16 mouse cellular contexts compared by ENCODE assay signal in genomic region chr9:77376561-77376960, GRCm38 (mm10). TPM values are rescaled to one million over a fixed set of nuclear protein-coding genes. Genes with fewer than 3 reads are reported as not detected.
A peak's percentile ranks its signal among the peaks of the same experiment; 100 is the strongest.
DNase-seq lines count a peak whose midpoint lies in the region; ATAC-seq and TF ChIP-seq lines count a peak whose summit lies in the region.
"Had no signal": no experiment of that assay in that cellular context is flagged by ENCODE, and none has a peak within 500 bp of the region (broad histone marks: within the 10 kb centered on the region; RNA-seq: fewer than 3 reads in every experiment).

No protein-coding gene starts in this region.

- dilution Hi-C loops in CH12.LX (cut with MboI; ENCODE audit: extremely low pct_ligation_motif_present, extremely low pct_unique_long_range_greater_than_20kb, low sequenced_read_pairs): no loop called here

- 87% methylated on average over 7 of the region's 7 CpGs for WGBS in midbrain, embryonic 12.5 days
- WGBS in midbrain, embryonic 11.5 days: 80% methylated on average over 7 of the region's 7 CpGs
- 82% methylated on average over 7 of the region's 7 CpGs for WGBS in lung, adult 2 months

- H3K9ac ChIP-seq in midbrain, embryonic 12.5 days (replicated peaks): no peak overlapping the region
- H3K9ac ChIP-seq in midbrain, embryonic 11.5 days (ENCODE audit: low read length): no peak overlapping the region
- no peak overlapping the region; the same call in 1 of the 2 replicates for H3K9ac ChIP-seq in CH12.LX (ENCODE audit: insufficient read depth, low read depth)
- H3K9ac ChIP-seq: embryonic facial prominence, embryonic 12.5 days; forebrain, embryonic 13.5 days; forebrain, embryonic 15.5 days; forebrain, postnatal 0 days had no signal

- no peak for TF ChIP-seq POLR2A in CH12.LX (IDR thresholded peaks at IDR 0.05; ENCODE audit: low read depth, low read length)
- no peak for TF ChIP-seq POLR2A in lung, adult 2 months (IDR thresholded peaks at IDR 0.05; ENCODE audit: borderline replicate concordance, extremely low read depth, low read depth, low read length)

- H3K9me3 ChIP-seq in midbrain, embryonic 12.5 days: no peaks in the 10 kb centered on the region
- H3K9me3 ChIP-seq in midbrain, embryonic 11.5 days (ENCODE audit: control insufficient read depth, low read length): no peaks in the 10 kb centered on the region
- no peaks in the 10 kb centered on the region for H3K9me3 ChIP-seq in CH12.LX (replicated peaks; ENCODE audit: low read length)
- H3K9me3 ChIP-seq: embryonic facial prominence, embryonic 10.5 days; embryonic facial prominence, embryonic 12.5 days; forebrain, embryonic 13.5 days; forebrain, embryonic 15.5 days had no signal

- no peak for TF ChIP-seq CTCF in CH12.LX (conservative IDR thresholded peaks at IDR 0.05 in 1 of 2, IDR thresholded peaks at IDR 0.05 in 1 of 2; ENCODE audit: low read depth in 2 of 2, low read length in 2 of 2)
- TF ChIP-seq CTCF in lung, adult 2 months (IDR thresholded peaks at IDR 0.05; ENCODE audit: insufficient read depth, low read length): no peak

- H3K36me3 ChIP-seq in midbrain, embryonic 12.5 days: no peaks in the 10 kb centered on the region
- H3K36me3 ChIP-seq in midbrain, embryonic 11.5 days (ENCODE audit: control insufficient read depth, insufficient read depth, low read length): no peaks in the 10 kb centered on the region
- H3K36me3 ChIP-seq in CH12.LX (replicated peaks in 1 of 2; ENCODE audit: control insufficient read depth in 1 of 2, insufficient read depth in 1 of 2, low read length in 1 of 2): no peaks in the 10 kb centered on the region
- H3K36me3 ChIP-seq: embryonic facial prominence, embryonic 10.5 days; embryonic facial prominence, embryonic 12.5 days; forebrain, embryonic 15.5 days had no signal

- peak; percentile 8 for DNase-seq in adrenal gland, postnatal 14 days
- no peak for DNase-seq in adrenal gland, postnatal 4 days (ENCODE audit: low spot score in 2 of 2)
- DNase-seq in midbrain, embryonic 11.5 days (ENCODE audit: low spot score, missing footprints): no peak
- no peak for DNase-seq in CH12.LX (ENCODE audit: extremely low read depth)
- no peak for DNase-seq in lung, adult 2 months
- DNase-seq: adrenal gland, adult 8-10 months; cerebellum, adult 11-12 months had no signal

- H3K27ac ChIP-seq in midbrain, embryonic 12.5 days (replicated peaks): no peak overlapping the region
- H3K27ac ChIP-seq in midbrain, embryonic 11.5 days (ENCODE audit: low read depth, low read length): no peak overlapping the region
- no peak overlapping the region for H3K27ac ChIP-seq in CH12.LX (ENCODE audit: insufficient read depth, low read depth)
- H3K27ac ChIP-seq: embryonic facial prominence, embryonic 10.5 days; embryonic facial prominence, embryonic 12.5 days; forebrain, embryonic 13.5 days; forebrain, embryonic 15.5 days had no signal

- TF ChIP-seq EP300 in CH12.LX (IDR thresholded peaks at IDR 0.05; ENCODE audit: low read length): no peak

- H3K4me1 ChIP-seq in midbrain, embryonic 12.5 days: no peaks in the 10 kb centered on the region
- no peaks in the 10 kb centered on the region for H3K4me1 ChIP-seq in midbrain, embryonic 11.5 days (ENCODE audit: control insufficient read depth, insufficient read depth, low read length)
- peaks cover 2 to 6% of the 10 kb centered on the region in 2 experiments; a peak in 2 of 4 replicates for H3K4me1 ChIP-seq in CH12.LX (ENCODE audit: control insufficient read depth in 1 of 2, insufficient read depth in 2 of 2)
- H3K4me1 ChIP-seq in lung, adult 2 months (ENCODE audit: control insufficient read depth, insufficient read depth, low read length): no peaks in the 10 kb centered on the region
- H3K4me1 ChIP-seq: embryonic facial prominence, embryonic 10.5 days; embryonic facial prominence, embryonic 12.5 days; forebrain, embryonic 13.5 days; forebrain, embryonic 15.5 days had no signal

- no peak for TF ChIP-seq RAD21 in CH12.LX (IDR thresholded peaks at IDR 0.05; ENCODE audit: low read depth, low read length)

- no peaks in the 10 kb centered on the region for H3K79me2 ChIP-seq in CH12.LX (replicated peaks; ENCODE audit: control insufficient read depth, extremely low read depth, insufficient read depth, poor library complexity, severe bottlenecking)

- no peak overlapping the region for H3K4me3 ChIP-seq in midbrain, embryonic 12.5 days
- H3K4me3 ChIP-seq in midbrain, embryonic 11.5 days (ENCODE audit: low read depth, low read length): no peak overlapping the region
- H3K4me3 ChIP-seq in CH12.LX (replicated peaks in 1 of 3; ENCODE audit: low read depth in 2 of 3, low read length in 2 of 3, poor library complexity in 1 of 3): no peak overlapping the region
- no peak overlapping the region for H3K4me3 ChIP-seq in lung, adult 2 months (replicated peaks; ENCODE audit: extremely low read depth, low read depth, low read length)
- H3K4me3 ChIP-seq: embryonic facial prominence, embryonic 10.5 days; embryonic facial prominence, embryonic 12.5 days; forebrain, embryonic 13.5 days; forebrain, embryonic 15.5 days had no signal

- no peaks in the 10 kb centered on the region for H3K27me3 ChIP-seq in midbrain, embryonic 12.5 days
- H3K27me3 ChIP-seq in midbrain, embryonic 11.5 days (ENCODE audit: control insufficient read depth, insufficient read depth, low read length): no peaks in the 10 kb centered on the region
- no peaks in the 10 kb centered on the region for H3K27me3 ChIP-seq in CH12.LX (replicated peaks)
- H3K27me3 ChIP-seq: embryonic facial prominence, embryonic 12.5 days; forebrain, embryonic 13.5 days; forebrain, embryonic 15.5 days had no signal

- H3K4me2 ChIP-seq in midbrain, embryonic 12.5 days (replicated peaks): no peak overlapping the region
- H3K4me2 ChIP-seq in midbrain, embryonic 11.5 days: no peak overlapping the region
- H3K4me2 ChIP-seq in CH12.LX (ENCODE audit: insufficient read depth, low read depth, poor library complexity, severe bottlenecking): 0 out of 2 replicates have a peak overlapping the region, but pooled peaks have one; percentile 1
- H3K4me2 ChIP-seq: embryonic facial prominence, embryonic 12.5 days; forebrain, embryonic 13.5 days; forebrain, embryonic 15.5 days had no signal

- in situ Hi-C loops in CH12.LX (cut with MboI; ENCODE audit: low pct_ligation_motif_present, low pct_unique_long_range_greater_than_20kb, low sequenced_read_pairs): loop anchor here (25.0 kb wide), 2 partner anchors 389 to 989 kb away; no protein-coding TSS in a partner anchor

- ATAC-seq in midbrain, embryonic 12.5 days (ENCODE audit: low FRiP score, low read depth): peak; percentile 39; the same call in 1 of the 2 replicates
- ATAC-seq in midbrain, embryonic 11.5 days (ENCODE audit: low FRiP score): no peak
- ATAC-seq: activated CD4-positive, CD25-positive, alpha-beta regulatory T cell, adult 4 months; CD4-positive, CD25-positive, alpha-beta regulatory T cell, adult 4 months; forebrain, embryonic 13.5 days; forebrain, embryonic 15.5 days; forebrain, postnatal 0 days had no signal

TF ChIP-seq in CH12.LX, 34 proteins besides CTCF, POLR2A, EP300 and RAD21:
- TF ChIP-seq PAX5 (IDR thresholded peaks at IDR 0.05; ENCODE audit: low read length): no peak
- TF ChIP-seq UBTF (IDR thresholded peaks at IDR 0.05; ENCODE audit: low read depth, low read length): no peak
- no peak for TF ChIP-seq JUN (IDR thresholded peaks at IDR 0.05; ENCODE audit: insufficient read depth, low read depth, low read length)
- no peak for TF ChIP-seq SMC3 (IDR thresholded peaks at IDR 0.05; ENCODE audit: low read depth, low read length)
- TF ChIP-seq USF2 (conservative IDR thresholded peaks at IDR 0.05; ENCODE audit: low read depth, low read length): no peak
- TF ChIP-seq RCOR1 (conservative IDR thresholded peaks at IDR 0.05; ENCODE audit: low read depth, low read length): no peak
- TF ChIP-seq MXI1 (IDR thresholded peaks at IDR 0.05; ENCODE audit: low read depth, low read length): no peak

RNA-seq across cellular contexts. Expression of gene Mlip, which starts 23.8 kb away (rescaled TPM):
- total RNA-seq in adrenal gland, postnatal 14 days (2021): 0.94 and 1.0 TPM in 2 replicates
- 1 to 10 TPM; 2.4 to 3.8 TPM for total RNA-seq in adrenal gland, postnatal 4 days (2021)
- polyA plus RNA-seq in midbrain, embryonic 12.5 days (2016; fragmentation: Nextera tagmentation; extraction: Ambion mirVana): 0.54 TPM in 1 of 2 replicates, not detected in the other
- 0.63 TPM in 1 of 2 replicates, not detected in the other for polyA plus RNA-seq in midbrain, embryonic 11.5 days (2014; fragmentation: Nextera tagmentation; extraction: Ambion mirVana)
- total RNA-seq in CH12.LX (2012; rRNA removed) (not detected in 2 replicates), CH12.LX (2014; rRNA removed) (not detected in 2 replicates)
- not detected in 2 replicates for polyA plus RNA-seq in CH12.LX (2012; ENCODE audit: insufficient read length, low read depth)
- polyA plus RNA-seq in lung, adult 2 months (2012; rRNA removed): 0.67 and 4.9 TPM in 2 replicates
- total RNA-seq: ES-E14 had no signal
